Mouse (Mus musculus): ENCODE data around the gene Hnrnpa1. TPM values are rescaled to one million over a fixed set of nuclear protein-coding genes. Genes with fewer than 3 reads are reported as not detected.

Hnrnpa1 gene
- 106 TPM for polyA plus RNA-seq (2014; fragmentation: Illumina TruSeq; extraction: RNeasy Lipid Tissue Mini Kit (QIAGEN cat#74804); ENCODE audit: low read depth, low replicate concordance)

GRCm38 (mm10) chr15:103240160-103241028 is at the start of gene Hnrnpa1:
TSS of gene Hnrnpa1 (plus strand) at chr15:103240432.

GRCm38 (mm10) chr15:103239685-103240159 is 510 bp upstream of the Hnrnpa1 start, which contains the start of gene Cbx5:
TSS of gene Cbx5 (minus strand) at chr15:103239816.

GRCm38 (mm10) chr15:103257790-103258728 is 17.8 kb downstream of the Hnrnpa1 start, which contains the start of gene Nfe2:
TSS of gene Nfe2 (minus strand) at chr15:103258403.

GRCm38 (mm10) chr15:103272419-103273279 is 32.4 kb downstream of the Hnrnpa1 start, which contains the start of gene Copz1:
TSS of gene Copz1 (plus strand) at chr15:103272714.

Other genes starting within 250 kb of the Hnrnpa1 start
- gene Hoxc8, start 249.8 kb upstream of the Hnrnpa1 start, polyA plus RNA-seq (2014; fragmentation: Illumina TruSeq; extraction: RNeasy Lipid Tissue Mini Kit (QIAGEN cat#74804); ENCODE audit: low read depth, low replicate concordance), result not detected
- gene Hoxc6, start 242.2 kb upstream of the Hnrnpa1 start, polyA plus RNA-seq (2014; fragmentation: Illumina TruSeq; extraction: RNeasy Lipid Tissue Mini Kit (QIAGEN cat#74804); ENCODE audit: low read depth, low replicate concordance), result not detected
- gene Hoxc4, start 221.5 kb upstream of the Hnrnpa1 start, polyA plus RNA-seq (2014; fragmentation: Illumina TruSeq; extraction: RNeasy Lipid Tissue Mini Kit (QIAGEN cat#74804); ENCODE audit: low read depth, low replicate concordance), result not detected
- 6.6 TPM for gene Smug1, start 73.3 kb upstream of the Hnrnpa1 start, polyA plus RNA-seq (2014; fragmentation: Illumina TruSeq; extraction: RNeasy Lipid Tissue Mini Kit (QIAGEN cat#74804); ENCODE audit: low read depth, low replicate concordance)
- gene Cbx5, start 616 bp upstream of the Hnrnpa1 start, polyA plus RNA-seq (2014; fragmentation: Illumina TruSeq; extraction: RNeasy Lipid Tissue Mini Kit (QIAGEN cat#74804); ENCODE audit: low read depth, low replicate concordance), result 21.6 TPM
- gene Nfe2, start 18.0 kb downstream of the Hnrnpa1 start, polyA plus RNA-seq (2014; fragmentation: Illumina TruSeq; extraction: RNeasy Lipid Tissue Mini Kit (QIAGEN cat#74804); ENCODE audit: low read depth, low replicate concordance), result 0.98 TPM
- 108 TPM for gene Copz1, start 32.3 kb downstream of the Hnrnpa1 start, polyA plus RNA-seq (2014; fragmentation: Illumina TruSeq; extraction: RNeasy Lipid Tissue Mini Kit (QIAGEN cat#74804); ENCODE audit: low read depth, low replicate concordance)
- gene Gpr84, start 70.2 kb downstream of the Hnrnpa1 start, polyA plus RNA-seq (2014; fragmentation: Illumina TruSeq; extraction: RNeasy Lipid Tissue Mini Kit (QIAGEN cat#74804); ENCODE audit: low read depth, low replicate concordance), result not detected
- not detected for gene Zfp385a, start 99.7 kb downstream of the Hnrnpa1 start, polyA plus RNA-seq (2014; fragmentation: Illumina TruSeq; extraction: RNeasy Lipid Tissue Mini Kit (QIAGEN cat#74804); ENCODE audit: low read depth, low replicate concordance)
- gene Itga5, start 126.3 kb downstream of the Hnrnpa1 start, polyA plus RNA-seq (2014; fragmentation: Illumina TruSeq; extraction: RNeasy Lipid Tissue Mini Kit (QIAGEN cat#74804); ENCODE audit: low read depth, low replicate concordance), result 2.1 TPM
- gene Gtsf1, start 190.0 kb downstream of the Hnrnpa1 start, polyA plus RNA-seq (2014; fragmentation: Illumina TruSeq; extraction: RNeasy Lipid Tissue Mini Kit (QIAGEN cat#74804); ENCODE audit: low read depth, low replicate concordance), result not detected
- gene Gtsf2, start 208.0 kb downstream of the Hnrnpa1 start, polyA plus RNA-seq (2014; fragmentation: Illumina TruSeq; extraction: RNeasy Lipid Tissue Mini Kit (QIAGEN cat#74804); ENCODE audit: low read depth, low replicate concordance), result not detected
- gene Nckap1l, start 213.4 kb downstream of the Hnrnpa1 start, polyA plus RNA-seq (2014; fragmentation: Illumina TruSeq; extraction: RNeasy Lipid Tissue Mini Kit (QIAGEN cat#74804); ENCODE audit: low read depth, low replicate concordance), result 2.5 TPM